Mouse (Mus musculus): ENCODE results near the gene Urb1.

GRCm38 (mm10) chr16:90735611-90736010, 74.6 kb downstream of the Urb1 start:
- TF ChIP-seq POLR2A (IDR thresholded peaks at IDR 0.05; ENCODE audit: low read depth, low read length) (no peak), CTCF (IDR thresholded peaks at IDR 0.05; ENCODE audit: extremely low read depth, insufficient read depth, insufficient read length, insufficient replicate concordance) (no peak)
